Mouse (Mus musculus): ENCODE data around the gene Olfr560. TPM values are rescaled to one million over a fixed set of nuclear protein-coding genes. Genes with fewer than 3 reads are reported as not detected.

The Olfr560 gene
- total and polyA plus RNA-seq, 3 experiments, result not detected

- in situ Hi-C loops (cut with MboI; ENCODE audit: low pct_ligation_motif_present, low pct_unique_long_range_greater_than_20kb, low sequenced_read_pairs) (loop anchor here (25.0 kb wide), 1 partner anchor 259 kb away; no protein-coding TSS in a partner anchor), dilution Hi-C loops (cut with MboI; ENCODE audit: extremely low pct_ligation_motif_present, extremely low pct_unique_long_range_greater_than_20kb, low sequenced_read_pairs) (no loop called here)
- Histone ChIP-seq H3K27me3 (replicated peaks) (no peaks in the 10 kb centered on the region), H3K36me3 (replicated peaks in 1 of 2; ENCODE audit: control insufficient read depth in 1 of 2, insufficient read depth in 1 of 2, low read length in 1 of 2) (no peaks in the 10 kb centered on the region), H3K9me3 (replicated peaks; ENCODE audit: low read length) (no peaks in the 10 kb centered on the region), H3K4me1 (ENCODE audit: control insufficient read depth in 1 of 2, insufficient read depth in 2 of 2) (no peaks in the 10 kb centered on the region), H3K27ac (ENCODE audit: insufficient read depth, low read depth) (no peak within 1 kb of the TSS), H3K79me2 (replicated peaks; ENCODE audit: control insufficient read depth, extremely low read depth, insufficient read depth, poor library complexity, severe bottlenecking) (no peaks in the 10 kb centered on the region), H3K4me2 (ENCODE audit: insufficient read depth, low read depth, poor library complexity, severe bottlenecking) (no peak within 1 kb of the TSS), H3K9ac (ENCODE audit: insufficient read depth, low read depth) (no peak within 1 kb of the TSS), H3K4me3 (replicated peaks in 1 of 3; ENCODE audit: low read depth in 2 of 3, low read length in 2 of 3, poor library complexity in 1 of 3) (no peak within 1 kb of the TSS)
- no peak for DNase-seq (ENCODE audit: extremely low read depth)
- TF ChIP-seq ZMIZ1 (IDR thresholded peaks at IDR 0.05; ENCODE audit: low read depth, low read length) (no peak), ZKSCAN1 (IDR thresholded peaks at IDR 0.05; ENCODE audit: borderline replicate concordance, low read depth, low read length) (no peak), NRF1 (IDR thresholded peaks at IDR 0.05; ENCODE audit: low read depth, low read length) (no peak)
These were observed 11.8 kb upstream of the Olfr560 start, which contains the start of gene Olfr561 for GRCm38 (mm10) chr7:102770921-102771320. TSS of gene Olfr561 (plus strand) at chr7:102771221.

- Histone ChIP-seq H3K4me3 (replicated peaks in 1 of 3; ENCODE audit: low read depth in 2 of 3, low read length in 2 of 3, poor library complexity in 1 of 3) (no peak overlapping the region), H3K36me3 (replicated peaks in 1 of 2; ENCODE audit: control insufficient read depth in 1 of 2, insufficient read depth in 1 of 2, low read length in 1 of 2) (no peaks in the 10 kb centered on the region), H3K4me1 (ENCODE audit: control insufficient read depth in 1 of 2, insufficient read depth in 2 of 2) (no peaks in the 10 kb centered on the region), H3K27ac (ENCODE audit: insufficient read depth, low read depth) (no peak overlapping the region), H3K27me3 (replicated peaks) (no peaks in the 10 kb centered on the region), H3K9ac (ENCODE audit: insufficient read depth, low read depth) (no peak overlapping the region), H3K4me2 (ENCODE audit: insufficient read depth, low read depth, poor library complexity, severe bottlenecking) (no peak overlapping the region), H3K79me2 (replicated peaks; ENCODE audit: control insufficient read depth, extremely low read depth, insufficient read depth, poor library complexity, severe bottlenecking) (no peaks in the 10 kb centered on the region), H3K9me3 (replicated peaks; ENCODE audit: low read length) (no peaks in the 10 kb centered on the region)
- dilution Hi-C loops (cut with MboI; ENCODE audit: extremely low pct_ligation_motif_present, extremely low pct_unique_long_range_greater_than_20kb, low sequenced_read_pairs), result no loop called here
- DNase-seq (ENCODE audit: extremely low read depth), result peak; percentile 23
- in situ Hi-C loops (cut with MboI; ENCODE audit: low pct_ligation_motif_present, low pct_unique_long_range_greater_than_20kb, low sequenced_read_pairs), result loop anchor here (25.0 kb wide), 1 partner anchor 240 kb away; no protein-coding TSS in a partner anchor
- TF ChIP-seq CTCF (conservative IDR thresholded peaks at IDR 0.05 in 1 of 2, IDR thresholded peaks at IDR 0.05 in 1 of 2; ENCODE audit: low read depth in 2 of 2, low read length in 2 of 2), result peak in 1 of 2 experiments; percentile 64; a peak in 2 of 4 replicates
- peak; percentile 57 for TF ChIP-seq SMC3 (IDR thresholded peaks at IDR 0.05; ENCODE audit: low read depth, low read length)
- peak; percentile 5 for TF ChIP-seq RAD21 (IDR thresholded peaks at IDR 0.05; ENCODE audit: low read depth, low read length)
- no peak for TF ChIP-seq TBP (conservative IDR thresholded peaks at IDR 0.05; ENCODE audit: low read depth, low read length)
These were observed 7.1 kb downstream of the Olfr560 start for GRCm38 (mm10) chr7:102752086-102752485.

- dilution Hi-C loops (cut with MboI; ENCODE audit: extremely low pct_ligation_motif_present, extremely low pct_unique_long_range_greater_than_20kb, low sequenced_read_pairs) (no loop called here), in situ Hi-C loops (cut with MboI; ENCODE audit: low pct_ligation_motif_present, low pct_unique_long_range_greater_than_20kb, low sequenced_read_pairs) (no loop called here)
- H3K9ac ChIP-seq (ENCODE audit: insufficient read depth, low read depth), result no peak overlapping the region
- no peak overlapping the region for H3K4me3 ChIP-seq (replicated peaks in 1 of 3; ENCODE audit: low read depth in 2 of 3, low read length in 2 of 3, poor library complexity in 1 of 3)
- H3K4me2 ChIP-seq (ENCODE audit: insufficient read depth, low read depth, poor library complexity, severe bottlenecking), result no peak overlapping the region
- no peaks in the 10 kb centered on the region for H3K9me3 ChIP-seq (replicated peaks; ENCODE audit: low read length)
- H3K27ac ChIP-seq (ENCODE audit: insufficient read depth, low read depth), result no peak overlapping the region
- H3K36me3 ChIP-seq (replicated peaks in 1 of 2; ENCODE audit: control insufficient read depth in 1 of 2, insufficient read depth in 1 of 2, low read length in 1 of 2), result no peaks in the 10 kb centered on the region
- no peaks in the 10 kb centered on the region for H3K79me2 ChIP-seq (replicated peaks; ENCODE audit: control insufficient read depth, extremely low read depth, insufficient read depth, poor library complexity, severe bottlenecking)
- H3K27me3 ChIP-seq (replicated peaks), result no peaks in the 10 kb centered on the region
- no peaks in the 10 kb centered on the region for H3K4me1 ChIP-seq (ENCODE audit: control insufficient read depth in 1 of 2, insufficient read depth in 2 of 2)
- DNase-seq (ENCODE audit: extremely low read depth), result no peak
- TF ChIP-seq MAFK (IDR thresholded peaks at IDR 0.05; ENCODE audit: insufficient replicate concordance, low read length) (no peak), MAX (IDR thresholded peaks at IDR 0.05; ENCODE audit: low read length) (no peak), GABPA (IDR thresholded peaks at IDR 0.05; ENCODE audit: insufficient replicate concordance, low read depth, low read length) (no peak), MAZ (IDR thresholded peaks at IDR 0.05; ENCODE audit: low read depth, low read length) (no peak), IRF4 (IDR thresholded peaks at IDR 0.05; ENCODE audit: low read depth, low read length) (no peak), KAT2A (IDR thresholded peaks at IDR 0.05; ENCODE audit: insufficient replicate concordance, low read length) (no peak), JUND (conservative IDR thresholded peaks at IDR 0.05; ENCODE audit: low read depth, low read length) (no peak), EP300 (IDR thresholded peaks at IDR 0.05; ENCODE audit: low read length) (no peak)
These were observed 21.5 kb downstream of the Olfr560 start for GRCm38 (mm10) chr7:102737705-102738104.

Data from CH12.LX (cell line).